Mouse (Mus musculus) ES-E14 (cell line): ENCODE results near the gene Rnf222.

Experiments
- CHD2 ChIP-seq: IDR thresholded peaks from 2 replicates; pipeline ENCODE4 v1.6.1; 2014; ENCODE audit warnings: mild to moderate bottlenecking, low read depth, low read length, inconsistent platforms
- HCFC1 ChIP-seq: IDR thresholded peaks from 2 replicates; pipeline ENCODE4 v1.6.1; 2012; ENCODE audit warnings: low read length, inconsistent platforms, borderline replicate concordance; ENCODE audit not compliant: insufficient read depth
- MAFK ChIP-seq: IDR thresholded peaks from 2 replicates; pipeline ENCODE4 v1.6.1; 2014; ENCODE audit warnings: mild to moderate bottlenecking, low read depth, low read length, inconsistent platforms; ENCODE audit not compliant: insufficient read depth
- ZC3H11A ChIP-seq: IDR thresholded peaks from 2 replicates; pipeline ENCODE4 v1.6.1; 2012; ENCODE audit warnings: low read depth, mild to moderate bottlenecking, inconsistent platforms, low read length, borderline replicate concordance
- ZNF384 ChIP-seq: IDR thresholded peaks from 2 replicates; pipeline ENCODE4 v1.6.1; 2012; ENCODE audit warnings: low read depth, low read length, inconsistent platforms

- TF ChIP-seq HCFC1 = no peak
- TF ChIP-seq MAFK = no peak
- TF ChIP-seq CHD2 = no peak
- TF ChIP-seq ZNF384 = no peak
- TF ChIP-seq ZC3H11A = no peak
Observed at GRCm38 (mm10) chr11:68914566-68914965, 26.2 kb downstream of the Rnf222 start.
